Comparison of ENCODE assay signal across 10 mouse cellular contexts in the genomic region with DNA sequence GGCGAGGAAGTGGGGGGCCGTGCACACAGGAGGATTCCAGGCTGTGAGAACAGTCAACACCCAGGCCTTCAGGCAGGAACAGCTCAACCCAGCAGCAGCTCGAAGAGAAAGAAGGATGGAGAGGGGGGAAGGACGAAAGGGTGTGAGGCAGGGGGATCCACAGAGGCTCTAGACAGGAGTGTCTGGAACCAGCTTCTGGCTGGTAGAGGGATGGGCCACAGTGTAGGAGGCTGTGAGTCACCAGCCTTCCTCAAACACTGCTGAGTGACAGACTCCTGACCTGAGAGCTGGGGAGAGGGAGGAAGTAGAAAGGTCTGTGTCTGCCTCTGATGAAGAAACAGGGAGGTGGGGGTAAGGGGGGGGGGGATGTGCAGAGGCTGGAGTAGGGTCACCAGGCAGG. TPM values are rescaled to one million over a fixed set of nuclear protein-coding genes. Genes with fewer than 3 reads are reported as not detected.
A peak's percentile ranks its signal among the peaks of the same experiment; 100 is the strongest.
DNase-seq lines count a peak whose midpoint lies in the region; ATAC-seq lines count a peak whose summit lies in the region.
"Had no signal": no experiment of that assay in that cellular context is flagged by ENCODE, and none has a peak within 500 bp of the region (broad histone marks: within the 10 kb centered on the region; RNA-seq: fewer than 3 reads in every experiment).

No protein-coding gene starts in this region.

- H3K27me3 ChIP-seq in liver, embryonic 12.5 days (replicated peaks) = no peaks in the 10 kb centered on the region
- H3K27me3 ChIP-seq in kidney, embryonic 16.5 days (ENCODE audit: insufficient read depth, low read length) = no peaks in the 10 kb centered on the region
- H3K27me3 ChIP-seq: midbrain, embryonic 12.5 days had no signal

- no peak overlapping the region for H3K4me3 ChIP-seq in liver, embryonic 12.5 days
- no peak overlapping the region for H3K4me3 ChIP-seq in kidney, embryonic 16.5 days (ENCODE audit: low read length)
- H3K4me3 ChIP-seq: midbrain, embryonic 12.5 days had no signal

- peak; percentile 27; the same call in 1 of the 2 replicates for ATAC-seq in liver, embryonic 12.5 days
- no peak for ATAC-seq in kidney, embryonic 16.5 days (ENCODE audit: low FRiP score, low TSS enrichment)

- peak; percentile 38 for DNase-seq in frontal cortex, postnatal 36 days (ENCODE audit: low spot score in 2 of 2)
- DNase-seq in frontal cortex, postnatal 25 days (ENCODE audit: low spot score in 2 of 2) = no peak
- DNase-seq in thymus, postnatal 14 days = peak; percentile 49
- no peak for DNase-seq in thymus, postnatal 10 days (ENCODE audit: low spot score in 2 of 2)
- no peak for DNase-seq in embryo, embryonic 11 days
- no peak for DNase-seq in embryo, embryonic 10.5 days (ENCODE audit: low spot score)
- DNase-seq: adrenal gland, postnatal 25 days had no signal

- no peaks in the 10 kb centered on the region; the same call in 1 of the 2 replicates for H3K36me3 ChIP-seq in liver, embryonic 12.5 days
- no peaks in the 10 kb centered on the region for H3K36me3 ChIP-seq in kidney, embryonic 16.5 days (ENCODE audit: insufficient read depth, low read length)
- H3K36me3 ChIP-seq: midbrain, embryonic 12.5 days had no signal

- peaks cover 13% of the 10 kb centered on the region; the same call in 1 of the 2 replicates for H3K4me1 ChIP-seq in liver, embryonic 12.5 days
- peaks cover 9% of the 10 kb centered on the region; the same call in 1 of the 2 replicates for H3K4me1 ChIP-seq in kidney, embryonic 16.5 days (ENCODE audit: insufficient read depth, low read length)

- no peaks in the 10 kb centered on the region for H3K9me3 ChIP-seq in liver, embryonic 12.5 days (replicated peaks)
- no peaks in the 10 kb centered on the region for H3K9me3 ChIP-seq in kidney, embryonic 16.5 days (ENCODE audit: low read length)
- H3K9me3 ChIP-seq: midbrain, embryonic 12.5 days had no signal

- H3K27ac ChIP-seq in liver, embryonic 12.5 days = no peak overlapping the region
- H3K27ac ChIP-seq in kidney, embryonic 16.5 days (ENCODE audit: low read length) = no peak overlapping the region
- H3K27ac ChIP-seq: midbrain, embryonic 12.5 days had no signal

- H3K4me2 ChIP-seq in liver, embryonic 12.5 days = no peak overlapping the region
- no peak overlapping the region for H3K4me2 ChIP-seq in kidney, embryonic 16.5 days (replicated peaks; ENCODE audit: low read depth, low read length)
- H3K4me2 ChIP-seq: midbrain, embryonic 12.5 days had no signal

- 45% methylated on average over 4 of the region's 4 CpGs for WGBS in liver, embryonic 12.5 days (ENCODE audit: insufficient replicate concordance)
- 71% methylated on average over 4 of the region's 4 CpGs for WGBS in kidney, embryonic 16.5 days

- no peak overlapping the region for H3K9ac ChIP-seq in liver, embryonic 12.5 days
- H3K9ac ChIP-seq in kidney, embryonic 16.5 days (replicated peaks; ENCODE audit: low read length) = no peak overlapping the region

RNA-seq across cellular contexts. Expression of a gene that starts 10.6 kb away (rescaled TPM):
- polyA plus RNA-seq in liver, embryonic 12.5 days (2016; fragmentation: Nextera tagmentation; extraction: Ambion mirVana) = 15.2 and 15.3 TPM in 2 replicates
- polyA plus RNA-seq in kidney, embryonic 16.5 days (2015; fragmentation: Nextera tagmentation; extraction: Ambion mirVana) = 7.7 and 8.3 TPM in 2 replicates

RNA-seq across cellular contexts. Expression of a gene that starts 34.9 kb away (rescaled TPM):
- polyA plus RNA-seq in liver, embryonic 12.5 days (2016; fragmentation: Nextera tagmentation; extraction: Ambion mirVana) = 87.7 and 90.9 TPM in 2 replicates
- 8.3 and 10.4 TPM in 2 replicates for polyA plus RNA-seq in kidney, embryonic 16.5 days (2015; fragmentation: Nextera tagmentation; extraction: Ambion mirVana)

Comparison
In these comparisons a context has a peak if more than half of its experiments do, and no peak if none do; other contexts are left out.
1. DNase-seq: peak in frontal cortex, postnatal 36 days (2 of 2) and thymus, postnatal 14 days (single experiment); none in frontal cortex, postnatal 25 days (0 of 2), thymus, postnatal 10 days (0 of 2), embryo, embryonic 11 days (single experiment) and embryo, embryonic 10.5 days (single experiment).